Mouse (Mus musculus): Measurements from ENCODE around the gene Itgb3.

Itgb3 gene

DNA sequence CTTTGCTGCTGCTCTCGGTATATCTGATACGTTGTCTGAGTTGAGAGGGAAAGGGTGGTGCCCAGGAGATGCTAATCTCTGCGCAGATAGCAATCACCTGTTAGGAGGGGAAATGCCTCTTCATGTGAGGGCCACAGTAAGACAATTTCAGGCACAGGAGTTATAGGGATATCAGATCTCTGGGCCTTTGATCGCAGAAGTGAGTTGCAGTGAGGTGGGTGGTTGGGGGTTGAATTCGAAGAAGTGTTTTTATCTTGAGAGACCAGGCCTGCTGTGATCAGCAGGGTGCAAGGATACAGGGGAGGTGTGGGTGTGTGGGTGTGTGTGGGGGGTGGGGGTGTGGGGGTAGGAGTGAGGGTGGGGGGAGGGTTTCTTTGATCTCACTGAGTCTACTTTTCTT is 53.3 kb downstream of the Itgb3 start:
- no peak for DNase-seq (ENCODE audit: low read depth, low spot score)

GRCm38 (mm10) chr11:104661531-104662205 is 53.9 kb downstream of the Itgb3 start:
- DNase-seq (ENCODE audit: low read depth, low spot score) = no peak

GRCm38 (mm10) chr11:104662573-104662972 is 54.8 kb downstream of the Itgb3 start:
- DNase-seq (ENCODE audit: low read depth, low spot score) = no peak

GRCm38 (mm10) chr11:104663241-104663877 is 55.6 kb downstream of the Itgb3 start:
- DNase-seq (ENCODE audit: low read depth, low spot score) = no peak

GRCm38 (mm10) chr11:104663878-104664261 is 56.1 kb downstream of the Itgb3 start:
- no peak for DNase-seq (ENCODE audit: low read depth, low spot score)

- no peak for DNase-seq (ENCODE audit: low read depth, low spot score)
Measured at GRCm38 (mm10) chr11:104664441-104664840, 56.6 kb downstream of the Itgb3 start.

DNA sequence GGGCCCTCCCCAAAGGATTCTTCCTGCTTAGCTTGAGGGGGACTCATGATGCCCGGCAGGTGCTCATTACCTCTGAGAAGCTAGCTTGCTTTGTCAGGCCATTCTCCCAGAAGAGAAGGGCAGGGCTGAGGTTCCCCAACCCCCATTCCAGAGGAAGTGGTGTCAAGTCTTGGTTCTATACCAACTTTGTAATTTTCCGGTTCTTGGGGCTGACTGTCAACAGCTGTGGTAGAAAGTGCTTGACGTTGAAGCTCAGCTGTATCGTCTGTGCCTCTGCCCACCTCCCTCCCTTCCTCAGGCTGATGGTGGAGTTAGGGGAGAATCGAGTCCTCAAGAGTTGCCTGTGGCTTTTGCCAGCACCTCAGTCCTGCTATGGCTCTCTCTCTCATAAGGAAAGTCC is 59.6 kb downstream of the Itgb3 start:
- DNase-seq (ENCODE audit: low read depth, low spot score) = no peak

GRCm38 (mm10) chr11:104673412-104673811 is 65.6 kb downstream of the Itgb3 start:
- no peak for DNase-seq (ENCODE audit: low read depth, low spot score)

GRCm38 (mm10) chr11:104674768-104675167 is 67.0 kb downstream of the Itgb3 start:
- no peak for DNase-seq (ENCODE audit: low read depth, low spot score)

- peak; percentile 39 for DNase-seq (ENCODE audit: low read depth, low spot score)
Measured at GRCm38 (mm10) chr11:104685548-104685947, 77.7 kb downstream of the Itgb3 start, which contains the start of gene Gm11639. TSS of gene Gm11639 (plus strand) at chr11:104685707.

DNA sequence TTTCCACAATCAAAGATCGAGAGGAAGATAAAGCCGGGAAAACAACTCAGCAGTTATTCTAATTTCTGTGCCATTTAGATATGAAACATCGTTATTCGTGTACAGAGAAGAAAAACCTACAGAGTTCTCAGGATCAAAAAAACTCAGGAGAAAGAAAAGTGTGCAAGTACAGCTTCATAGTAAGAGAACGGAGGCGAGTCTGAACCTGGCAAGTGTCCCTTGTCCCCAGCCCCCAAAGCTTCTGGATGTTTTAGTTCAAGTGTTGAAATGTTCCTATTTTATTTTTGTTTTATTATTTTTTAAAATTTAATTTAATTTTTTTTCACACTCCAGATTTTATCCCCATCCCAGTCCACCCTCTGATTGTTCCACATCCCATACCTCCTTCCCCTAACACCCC is 85.4 kb downstream of the Itgb3 start:
- DNase-seq (ENCODE audit: low read depth, low spot score) = no peak

DNA sequence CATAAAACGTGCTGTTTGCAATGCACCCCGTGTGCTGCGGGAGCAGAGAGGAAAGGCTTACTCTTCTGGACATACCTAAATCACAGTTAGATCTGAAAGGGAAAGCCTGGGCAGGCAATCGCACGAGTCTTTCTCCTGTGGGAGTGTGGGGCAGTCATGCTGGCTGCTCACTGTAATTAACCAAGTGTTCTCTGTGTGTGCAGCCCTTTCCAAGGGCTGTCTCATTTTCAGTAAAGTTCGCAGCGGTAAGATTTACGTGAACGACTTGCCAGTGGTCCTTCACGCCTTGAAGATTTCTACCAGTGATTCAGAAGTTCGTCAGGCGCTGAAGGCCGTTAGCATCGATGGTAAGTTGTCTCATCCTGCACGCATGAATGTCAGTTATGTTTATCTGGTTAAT is 96.3 kb downstream of the Itgb3 start:
- DNase-seq (ENCODE audit: low read depth, low spot score) = no peak

GRCm38 (mm10) chr11:104707084-104707483 is 99.3 kb downstream of the Itgb3 start:
- DNase-seq (ENCODE audit: low read depth, low spot score) = no peak

Measured in embryo, embryonic 11.5 days (tissue).